Mouse (Mus musculus) left cerebral cortex, postnatal 4 days (tissue): ENCODE results near the gene Paqr7. TPM values are rescaled to one million over a fixed set of nuclear protein-coding genes. Genes with fewer than 3 reads are reported as not detected.
"Not testable (repeated sequence)": the region's sequence is repeated elsewhere in the genome, so short reads cannot be mapped to it uniquely, and the experiment has no call there.

Experiments used
- DNase-seq: peaks from one replicate; pipeline ENCODE4 v3.0.0-alpha.2; 2022
- intact Hi-C: fragments of 180-260 bp; cut with DNase I; formaldehyde crosslinking; loops from one replicate; pipeline ENCODE4 v1.15.1; 2025
- total RNA-seq, 2 experiments: library from RNA; stranded (reverse); gene quantifications; 2 replicates each; pipeline ENCODE4 v1.2.3; 2021

The Paqr7 gene
- total RNA-seq, 2 experiments from 2014 or later: 30.7 to 31.7 TPM

DNA sequence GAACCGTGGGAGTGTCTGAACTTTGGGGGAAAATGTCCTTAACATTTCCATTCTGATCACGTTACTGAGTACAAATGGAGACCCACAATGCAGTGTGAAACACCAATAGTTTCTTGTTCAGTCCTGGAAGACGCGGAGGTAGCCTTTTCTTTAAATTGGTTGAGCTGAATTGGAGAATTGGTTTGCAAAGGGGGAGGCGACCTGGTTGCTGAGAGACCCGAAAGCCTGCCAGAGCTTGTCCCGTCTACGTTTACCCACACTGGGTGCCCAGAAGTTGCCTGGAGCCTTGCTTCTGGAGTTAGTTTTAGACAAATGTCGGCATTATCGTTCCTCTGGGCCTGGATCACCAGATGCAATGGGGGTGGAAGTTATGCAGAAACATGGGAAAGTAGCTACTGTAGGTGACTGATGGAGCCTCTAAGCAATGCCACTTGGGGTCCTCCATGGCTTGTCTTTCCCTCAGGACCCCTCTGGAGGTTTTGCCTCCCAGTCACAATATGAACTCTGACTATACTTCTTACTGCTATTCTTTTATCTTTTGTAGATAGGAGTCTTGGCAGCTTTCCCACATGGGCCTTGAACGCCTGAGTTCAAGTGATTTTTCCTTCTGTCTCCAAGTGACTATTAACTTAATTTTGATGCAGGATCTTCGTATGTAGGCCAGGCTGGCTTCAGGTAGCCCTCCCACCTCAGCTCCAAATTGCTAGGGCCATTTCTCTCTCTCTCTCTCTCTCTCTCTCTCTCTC is 1.7 kb downstream of the Paqr7 start:
- no peak for DNase-seq
- intact Hi-C loops: no loop called here

DNA sequence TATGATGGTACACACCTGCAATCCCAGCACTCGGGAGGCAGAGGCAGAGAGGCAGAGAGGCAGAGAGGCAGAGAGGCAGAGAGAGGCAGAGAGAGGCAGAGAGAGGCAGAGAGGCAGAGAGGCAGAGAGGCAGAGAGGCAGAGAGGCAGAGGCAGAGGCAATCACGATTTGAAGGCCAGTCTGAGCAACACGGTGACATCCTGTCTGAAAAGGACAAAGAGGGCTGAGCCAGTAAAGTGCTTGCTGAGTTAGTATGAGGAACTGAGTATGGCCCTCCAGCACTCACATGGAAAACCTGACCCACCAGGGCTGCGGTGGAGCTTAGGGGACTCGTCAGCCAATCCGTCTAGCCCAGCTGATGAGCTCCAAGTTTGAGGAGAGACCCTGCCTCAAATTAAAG is 2.5 kb downstream of the Paqr7 start:
- intact Hi-C loops, DNase-seq: not testable (repeated sequence)

- DNase-seq: no peak
- intact Hi-C loops: no loop called here
Observed at GRCm38 (mm10) chr4:134501095-134501494, 4.6 kb downstream of the Paqr7 start.

- no peak for DNase-seq
- intact Hi-C loops: no loop called here
Observed at GRCm38 (mm10) chr4:134503686-134504357, 7.3 kb downstream of the Paqr7 start.

DNA sequence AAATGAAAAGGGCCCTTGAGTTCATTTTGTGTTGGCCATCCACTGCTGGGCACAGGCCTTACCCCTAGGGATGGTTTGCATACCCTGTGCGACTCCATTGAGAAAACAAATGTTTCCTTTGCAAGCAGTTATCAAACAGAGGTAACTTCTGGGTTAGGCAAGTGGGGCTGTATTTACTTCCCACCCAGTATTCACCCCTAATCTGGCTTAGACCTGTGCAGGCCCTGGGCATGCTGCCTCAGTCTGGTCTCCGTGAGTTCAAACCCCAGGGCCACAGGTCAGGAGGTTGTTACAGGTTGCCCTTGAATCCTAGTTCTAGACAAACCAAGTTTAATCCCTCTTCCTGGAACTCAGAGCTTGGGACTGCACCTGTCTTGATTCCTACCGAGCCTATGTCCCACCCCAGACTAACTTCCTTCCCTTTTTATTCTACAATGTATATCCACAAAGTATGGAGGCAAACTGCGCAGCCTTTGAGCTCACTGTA is 8.8 kb downstream of the Paqr7 start:
- no peak for DNase-seq
- intact Hi-C loops: no loop called here

DNA sequence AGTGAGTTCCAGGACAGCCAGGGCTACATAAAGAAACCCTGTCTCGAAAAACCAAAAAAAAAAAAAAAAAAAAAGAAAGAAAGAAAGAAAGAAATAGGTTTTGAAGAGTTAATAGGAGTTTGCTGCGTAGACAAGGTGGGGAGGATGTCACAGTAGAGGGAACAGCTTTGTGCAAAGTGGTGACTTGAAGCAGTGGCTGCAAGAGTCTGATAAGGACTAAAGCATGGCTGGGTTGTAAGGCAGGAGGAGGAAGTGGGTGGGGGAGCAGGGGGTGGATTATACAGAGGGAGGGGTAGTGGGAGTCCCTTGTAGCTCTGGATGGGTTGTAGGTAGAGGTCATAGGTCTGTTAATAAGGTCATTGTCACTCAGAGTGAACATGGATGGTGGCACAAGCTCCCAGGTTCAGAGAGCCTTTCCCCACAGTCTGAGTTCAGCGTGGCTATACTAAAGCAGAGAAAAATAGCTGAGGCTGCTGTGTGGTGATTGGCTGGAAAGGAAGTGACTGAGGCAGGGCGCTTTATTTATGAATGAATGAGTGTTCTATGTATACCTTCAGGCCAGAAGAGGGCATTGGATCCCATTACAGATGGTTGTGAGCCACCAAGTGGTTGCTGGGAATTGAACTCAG is 9.6 kb downstream of the Paqr7 start:
- DNase-seq: no peak
- intact Hi-C loops: no loop called here

GRCm38 (mm10) chr4:134506713-134507112 is 10.2 kb downstream of the Paqr7 start:
- no peak for DNase-seq
- intact Hi-C loops: no loop called here

DNA sequence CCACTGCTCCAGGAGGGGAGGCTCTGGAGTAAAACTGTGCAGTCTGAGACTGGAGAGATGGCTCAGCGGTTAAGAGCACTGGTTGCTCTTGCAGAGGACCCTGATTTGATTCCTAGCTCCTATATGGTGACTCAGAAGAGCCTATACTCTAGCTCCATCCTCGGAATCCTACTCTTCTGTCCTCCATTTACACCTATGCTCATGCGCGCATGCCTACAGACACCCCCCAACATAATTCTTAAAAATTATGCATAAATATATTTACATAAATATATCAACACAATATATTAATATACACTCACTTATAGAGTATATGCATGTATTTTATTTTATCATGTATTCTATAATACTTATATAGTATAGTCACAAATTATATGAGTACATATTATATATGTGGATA is 13.9 kb downstream of the Paqr7 start:
- DNase-seq: no peak
- intact Hi-C loops: no loop called here

- DNase-seq: peak; percentile 96
- intact Hi-C loops: no loop called here
Observed at GRCm38 (mm10) chr4:134510845-134511411, 14.4 kb downstream of the Paqr7 start, which contains the start of gene Aunip. TSS of gene Aunip (plus strand) at chr4:134510999.

DNA sequence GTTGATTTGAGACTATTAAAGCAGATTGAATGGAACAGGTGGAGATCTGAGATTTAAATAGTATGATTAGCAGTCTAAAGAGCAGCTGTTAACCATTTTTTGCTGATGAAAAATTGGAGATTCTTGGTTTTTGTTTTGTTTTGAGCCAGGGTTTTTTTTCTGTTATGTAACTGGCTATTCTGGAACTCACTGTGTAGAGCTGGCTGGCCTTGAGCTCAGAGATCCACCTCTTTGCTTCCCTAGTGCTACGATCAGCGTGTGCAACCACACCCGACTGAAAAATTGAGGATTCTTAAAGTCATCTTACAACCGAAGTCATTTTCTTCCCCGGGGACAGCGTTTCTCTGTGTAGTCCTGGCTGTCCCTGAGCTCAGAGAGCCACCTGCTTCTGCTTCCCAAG is 15.2 kb downstream of the Paqr7 start:
- intact Hi-C loops: no loop called here
- DNase-seq: no peak

DNA sequence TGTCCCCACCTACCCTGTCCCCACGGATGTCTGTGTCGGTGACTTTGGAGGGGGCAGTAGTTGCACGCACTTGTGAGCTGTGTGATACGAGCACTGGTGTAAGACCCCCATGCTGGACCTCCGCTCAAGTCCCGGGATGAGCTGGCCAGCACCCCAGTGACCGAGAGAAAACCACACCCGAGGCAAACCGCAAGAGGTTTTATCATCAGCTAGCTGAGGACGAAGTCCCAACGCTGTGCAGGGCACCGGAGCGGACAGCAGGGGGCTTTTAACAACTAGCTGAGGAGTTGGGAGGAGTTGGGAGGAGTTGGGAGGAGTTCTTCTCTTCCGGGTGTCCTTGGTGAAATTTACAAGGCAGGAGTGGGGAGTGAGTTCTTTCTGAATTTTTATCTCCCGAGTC is 16.3 kb downstream of the Paqr7 start:
- DNase-seq: peak; percentile 45
- intact Hi-C loops: no loop called here

- intact Hi-C loops: no loop called here
- no peak for DNase-seq
Observed at GRCm38 (mm10) chr4:134514309-134514930, 17.9 kb downstream of the Paqr7 start.

GRCm38 (mm10) chr4:134515614-134516013 is 19.1 kb downstream of the Paqr7 start:
- intact Hi-C loops: no loop called here
- no peak for DNase-seq

DNA sequence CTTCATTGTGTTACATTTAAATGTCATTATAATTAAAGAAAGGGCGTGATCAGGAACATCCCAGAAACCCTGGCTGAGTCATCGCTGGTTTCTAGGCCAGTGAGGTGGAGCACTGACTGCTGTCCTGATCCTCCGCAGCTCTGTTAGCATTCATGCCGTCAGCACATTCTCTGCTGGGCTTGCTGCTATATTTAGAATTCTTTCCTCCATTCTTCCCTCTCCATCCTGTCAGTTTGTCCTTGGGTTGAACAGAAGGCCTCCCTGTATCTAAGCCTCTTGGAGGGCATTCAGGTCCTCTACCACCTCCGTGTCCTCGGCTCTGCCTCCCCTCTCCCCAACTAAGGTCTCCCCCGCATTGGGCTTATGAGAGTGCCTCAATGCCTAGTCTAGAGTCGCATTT is 20.5 kb downstream of the Paqr7 start:
- no peak for DNase-seq
- intact Hi-C loops: no loop called here

- intact Hi-C loops: no loop called here
- no peak for DNase-seq
Observed at GRCm38 (mm10) chr4:134517719-134518118, 21.2 kb downstream of the Paqr7 start.

DNA sequence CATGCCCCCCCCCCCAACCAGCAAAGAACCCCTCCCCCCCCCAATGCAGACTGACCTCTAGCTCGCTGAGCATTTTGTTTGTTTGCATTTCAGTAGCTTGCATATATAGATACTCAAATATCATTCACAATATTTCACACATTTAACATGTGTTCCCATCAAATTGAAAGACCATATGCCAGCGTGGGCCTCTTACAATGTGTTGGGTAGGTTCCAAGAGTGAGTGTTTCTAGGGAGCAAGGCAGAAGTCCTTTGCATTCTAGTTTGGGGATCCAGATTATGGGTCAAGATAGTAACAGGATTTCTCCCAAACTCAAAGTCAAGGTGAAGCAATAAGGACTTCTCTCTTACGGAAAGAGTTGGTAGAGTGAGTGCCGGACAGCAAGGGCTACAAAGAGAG is 22.0 kb downstream of the Paqr7 start:
- DNase-seq: no peak
- intact Hi-C loops: no loop called here

GRCm38 (mm10) chr4:134519281-134519680 is 22.8 kb downstream of the Paqr7 start:
- intact Hi-C loops: no loop called here
- DNase-seq: no peak

DNA sequence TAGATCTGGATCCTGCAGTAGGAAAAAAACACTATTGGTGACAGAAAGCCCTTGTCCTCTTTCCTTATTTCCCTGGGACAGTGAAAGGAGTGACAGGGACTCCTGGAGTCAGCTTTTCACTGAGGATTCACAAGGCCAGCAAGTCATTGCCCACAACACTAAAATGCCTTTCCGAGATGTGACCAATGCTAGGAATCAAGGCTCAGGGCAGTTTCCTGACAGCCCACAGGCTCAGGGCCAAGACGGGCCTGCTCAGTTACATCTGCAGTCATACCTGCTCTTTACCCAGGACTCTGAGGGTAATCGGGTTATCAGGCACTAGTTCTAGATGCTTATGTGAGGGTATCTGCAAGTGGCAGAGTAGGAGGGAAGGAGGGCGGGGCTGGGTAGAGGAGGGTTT is 26.9 kb downstream of the Paqr7 start:
- intact Hi-C loops: no loop called here

GRCm38 (mm10) chr4:134525806-134526205 is 29.3 kb downstream of the Paqr7 start:
- DNase-seq: no peak
- intact Hi-C loops: no loop called here

More for the DNA sequence above, 26.9 kb downstream of the Paqr7 start:
- no peak for DNase-seq

DNA sequence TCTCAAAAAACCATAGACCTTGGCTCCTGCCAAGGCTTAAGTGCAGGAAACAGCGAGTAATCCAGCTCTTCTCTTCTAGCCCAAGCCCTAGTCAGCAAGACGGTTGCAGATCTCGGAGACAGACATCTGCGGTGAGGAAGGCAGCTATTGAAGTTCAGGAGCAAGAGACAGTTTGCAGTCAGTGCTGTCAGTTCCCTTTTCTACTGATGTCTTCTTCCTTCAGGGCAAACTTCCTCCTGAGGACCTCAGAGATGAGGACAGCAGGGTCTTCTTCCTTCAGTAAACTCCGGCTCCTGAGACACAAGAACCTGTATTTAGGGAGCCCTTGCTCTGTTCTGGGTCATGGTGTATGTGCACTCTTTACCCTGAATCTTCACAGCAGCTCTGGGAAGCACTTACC is 29.7 kb downstream of the Paqr7 start:
- intact Hi-C loops: no loop called here
- DNase-seq: no peak

DNA sequence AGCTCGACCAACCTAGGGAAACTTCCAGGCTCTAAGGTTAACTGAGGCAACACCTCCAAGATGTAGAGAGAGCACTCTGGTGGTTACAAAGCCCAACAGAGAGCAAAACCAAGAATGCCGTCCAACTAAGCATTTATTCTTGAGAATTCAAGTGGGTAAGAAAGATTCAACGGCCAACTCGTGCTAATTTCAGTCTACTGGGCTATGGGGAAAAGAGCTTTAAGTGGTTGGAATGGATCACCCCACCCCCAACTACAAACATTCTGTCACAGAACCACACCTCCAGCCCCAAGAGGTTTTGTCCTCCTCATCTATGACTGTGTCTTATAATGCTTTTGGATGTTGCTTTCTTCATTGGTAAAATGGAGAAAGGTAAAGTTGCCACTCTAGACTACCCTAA is 36.4 kb downstream of the Paqr7 start:
- no peak for DNase-seq
- intact Hi-C loops: no loop called here
